14 mouse cellular contexts compared by ENCODE assay signal in the genomic region with DNA sequence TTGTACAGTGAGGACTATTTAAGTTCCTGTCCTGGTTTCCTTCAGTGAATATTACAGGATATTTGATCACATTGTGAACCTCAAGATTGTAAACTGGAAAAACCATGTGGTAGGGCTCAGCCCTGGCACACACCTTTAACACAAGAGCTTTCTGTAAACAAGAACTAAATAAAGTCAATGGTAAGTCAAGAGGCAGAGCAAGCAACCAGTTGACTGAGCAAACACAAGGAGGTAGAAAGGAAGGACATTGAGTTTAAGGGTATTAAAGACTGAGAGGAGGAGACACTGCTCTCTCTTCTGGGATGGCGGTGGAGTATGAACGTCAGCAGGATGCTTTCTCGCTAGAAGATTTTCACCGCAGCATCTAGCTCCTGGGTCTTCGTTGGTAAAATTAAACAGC.
"Had no signal": no experiment of that assay in that cellular context is flagged by ENCODE, and none has a peak within 500 bp of the region (broad histone marks: within the 10 kb centered on the region; RNA-seq: fewer than 3 reads in every experiment).

No protein-coding gene starts in this region.

- H3K36me3 ChIP-seq: limb, embryonic 15.5 days; stomach, embryonic 15.5 days had no signal

- H3K27ac ChIP-seq: limb, embryonic 15.5 days; liver, embryonic 12.5 days; liver, embryonic 14.5 days; macrophage; midbrain, embryonic 12.5 days; neural tube, embryonic 12.5 days; stomach, embryonic 15.5 days had no signal

- H3K9ac ChIP-seq: limb, embryonic 15.5 days; liver, embryonic 12.5 days; liver, embryonic 14.5 days; lung, embryonic 14.5 days; midbrain, embryonic 12.5 days; neural tube, embryonic 12.5 days; stomach, embryonic 15.5 days had no signal

- DNase-seq: lung, embryonic 14.5 days; midbrain, embryonic 14.5 days; right cerebral cortex, postnatal 14 days; thymus, adult 18-20 months; thymus, postnatal 14 days; thymus, postnatal 36 days had no signal

- ATAC-seq: liver, embryonic 12.5 days had no signal

- H3K27me3 ChIP-seq: limb, embryonic 15.5 days; liver, embryonic 12.5 days; midbrain, embryonic 12.5 days; neural tube, embryonic 12.5 days; stomach, embryonic 15.5 days had no signal

- H3K4me3 ChIP-seq: limb, embryonic 15.5 days; liver, embryonic 12.5 days; megakaryocyte, embryonic 14.5 days; midbrain, embryonic 12.5 days; neural tube, embryonic 12.5 days; stomach, embryonic 15.5 days had no signal

- H3K9me3 ChIP-seq: limb, embryonic 15.5 days; liver, embryonic 12.5 days; megakaryocyte, embryonic 14.5 days; midbrain, embryonic 12.5 days; neural tube, embryonic 12.5 days; stomach, embryonic 15.5 days had no signal

- H3K4me1 ChIP-seq: limb, embryonic 15.5 days; midbrain, embryonic 12.5 days; stomach, embryonic 15.5 days had no signal

- H3K4me2 ChIP-seq: limb, embryonic 15.5 days; liver, embryonic 12.5 days; lung, embryonic 14.5 days; midbrain, embryonic 12.5 days; neural tube, embryonic 12.5 days; stomach, embryonic 15.5 days had no signal
